Comparison of ENCODE assay signal across 10 mouse cellular contexts in the genomic region with DNA sequence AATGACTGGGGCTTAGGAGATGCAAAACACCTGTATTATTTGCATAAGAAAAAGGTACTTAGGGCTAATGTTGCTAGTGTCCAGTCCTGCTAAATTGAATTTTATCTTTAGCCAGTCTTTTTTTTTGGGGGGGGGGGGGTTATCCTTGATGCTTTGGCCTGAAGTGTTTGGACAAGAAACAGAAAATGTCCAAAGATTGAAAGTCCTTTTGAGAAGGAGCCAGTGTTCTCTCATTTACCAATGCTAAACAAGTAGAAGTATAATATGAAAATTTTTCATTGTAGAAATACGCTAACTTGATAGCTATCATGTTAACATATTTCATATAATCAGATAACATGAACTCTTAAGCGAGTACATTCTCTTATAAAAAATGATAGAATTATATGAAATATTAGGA.
DNase-seq lines count a peak whose midpoint lies in the region; ATAC-seq and TF ChIP-seq lines count a peak whose summit lies in the region.
"Had no signal": no experiment of that assay in that cellular context is flagged by ENCODE, and none has a peak within 500 bp of the region (broad histone marks: within the 10 kb centered on the region; RNA-seq: fewer than 3 reads in every experiment).

No protein-coding gene starts in this region.

- WGBS in lung, embryonic 14.5 days = 80% methylated on average over 2 of the region's 2 CpGs
- 85% methylated on average over 2 of the region's 2 CpGs for WGBS in forebrain, embryonic 10.5 days
- 96% methylated on average over 2 of the region's 2 CpGs for WGBS in limb, embryonic 11.5 days
- 89% methylated on average over 2 of the region's 2 CpGs for WGBS in neural tube, embryonic 13.5 days

- no peak for TF ChIP-seq CTCF in lung, embryonic 14.5 days (IDR thresholded peaks at IDR 0.05; ENCODE audit: low read depth)

- H3K9me3 ChIP-seq in lung, embryonic 14.5 days (ENCODE audit: low read depth, low read length) = no peaks in the 10 kb centered on the region
- no peaks in the 10 kb centered on the region; the same call in 1 of the 2 replicates for H3K9me3 ChIP-seq in forebrain, embryonic 10.5 days
- H3K9me3 ChIP-seq in limb, embryonic 11.5 days (ENCODE audit: control insufficient read depth, low read length) = no peaks in the 10 kb centered on the region
- H3K9me3 ChIP-seq in neural tube, embryonic 13.5 days = no peaks in the 10 kb centered on the region

- H3K4me1 ChIP-seq in lung, embryonic 14.5 days (ENCODE audit: insufficient read depth) = peaks cover 6% of the 10 kb centered on the region
- peaks cover 41% of the 10 kb centered on the region for H3K4me1 ChIP-seq in forebrain, embryonic 10.5 days
- no peaks in the 10 kb centered on the region for H3K4me1 ChIP-seq in limb, embryonic 11.5 days (ENCODE audit: control insufficient read depth, insufficient read depth, low read length)
- peaks cover 30% of the 10 kb centered on the region for H3K4me1 ChIP-seq in neural tube, embryonic 13.5 days (replicated peaks)

- peak overlapping the region; percentile 79 for H3K4me2 ChIP-seq in lung, embryonic 14.5 days
- H3K4me2 ChIP-seq in limb, embryonic 11.5 days (ENCODE audit: low read depth, severe bottlenecking) = peak overlapping the region; percentile 48
- peak overlapping the region; percentile 63 for H3K4me2 ChIP-seq in neural tube, embryonic 13.5 days

- no peak overlapping the region for H3K27ac ChIP-seq in lung, embryonic 14.5 days (ENCODE audit: low read depth)
- peak overlapping the region; percentile 90; the same call in 1 of the 2 replicates for H3K27ac ChIP-seq in forebrain, embryonic 10.5 days
- H3K27ac ChIP-seq in limb, embryonic 11.5 days (replicated peaks; ENCODE audit: low read depth, low read length) = no peak overlapping the region
- H3K27ac ChIP-seq in neural tube, embryonic 13.5 days (replicated peaks) = no peak overlapping the region

- H3K4me3 ChIP-seq in lung, embryonic 14.5 days (ENCODE audit: low read depth, low read length) = peak overlapping the region; percentile 51; the same call in 1 of the 2 replicates
- peak overlapping the region; percentile 57 for H3K4me3 ChIP-seq in forebrain, embryonic 10.5 days
- 0 out of 2 replicates have a peak overlapping the region, but pooled peaks have one; percentile 12 for H3K4me3 ChIP-seq in limb, embryonic 11.5 days (ENCODE audit: low read depth, low read length)
- H3K4me3 ChIP-seq in neural tube, embryonic 13.5 days = peak overlapping the region; percentile 43

- DNase-seq in lung, embryonic 14.5 days = no peak
- DNase-seq in lung, postnatal 14 days = no peak
- DNase-seq in forebrain, embryonic 10.5 days (ENCODE audit: extremely low spot score, low spot score) = no peak
- DNase-seq in limb, embryonic 11.5 days (ENCODE audit: low spot score) = no peak
- no peak for DNase-seq in cerebellum, postnatal 25 days
- DNase-seq in urinary bladder, postnatal 14 days (ENCODE audit: low spot score) = no peak
- DNase-seq: lung, adult 2 months had no signal

- H3K9ac ChIP-seq in lung, embryonic 14.5 days = no peak overlapping the region
- no peak overlapping the region for H3K9ac ChIP-seq in limb, embryonic 11.5 days (ENCODE audit: low read length)
- H3K9ac ChIP-seq in neural tube, embryonic 13.5 days = peak overlapping the region; percentile 13; the same call in 1 of the 2 replicates

- ATAC-seq in lung, embryonic 14.5 days (ENCODE audit: insufficient read depth) = no peak
- ATAC-seq in limb, embryonic 11.5 days (ENCODE audit: insufficient number of reproducible peaks, low FRiP score, low TSS enrichment, low read depth) = no peak
- ATAC-seq in neural tube, embryonic 13.5 days (ENCODE audit: low read depth) = no peak
- no peak for ATAC-seq in inflammation-experienced regulatory T-cells, adult 6 months
- ATAC-seq: activated CD4-positive, CD25-positive, alpha-beta regulatory T cell, adult 4 months had no signal

- peaks cover 12% of the 10 kb centered on the region; the same call in 1 of the 2 replicates for H3K36me3 ChIP-seq in lung, embryonic 14.5 days (ENCODE audit: insufficient read depth)
- peaks cover 25% of the 10 kb centered on the region for H3K36me3 ChIP-seq in forebrain, embryonic 10.5 days (replicated peaks)
- peaks cover 6% of the 10 kb centered on the region for H3K36me3 ChIP-seq in limb, embryonic 11.5 days (ENCODE audit: control insufficient read depth, insufficient read depth, low read length)
- H3K36me3 ChIP-seq in neural tube, embryonic 13.5 days = peaks cover 6% of the 10 kb centered on the region

- H3K27me3 ChIP-seq in lung, embryonic 14.5 days (ENCODE audit: insufficient read depth, low read length) = no peaks in the 10 kb centered on the region
- no peaks in the 10 kb centered on the region for H3K27me3 ChIP-seq in forebrain, embryonic 10.5 days (ENCODE audit: poor library complexity, severe bottlenecking)
- H3K27me3 ChIP-seq in limb, embryonic 11.5 days (ENCODE audit: control insufficient read depth, insufficient read depth, low read length) = no peaks in the 10 kb centered on the region
- no peaks in the 10 kb centered on the region for H3K27me3 ChIP-seq in neural tube, embryonic 13.5 days
